Mouse (Mus musculus): Measurements from ENCODE around the gene Pla2g3.

DNA sequence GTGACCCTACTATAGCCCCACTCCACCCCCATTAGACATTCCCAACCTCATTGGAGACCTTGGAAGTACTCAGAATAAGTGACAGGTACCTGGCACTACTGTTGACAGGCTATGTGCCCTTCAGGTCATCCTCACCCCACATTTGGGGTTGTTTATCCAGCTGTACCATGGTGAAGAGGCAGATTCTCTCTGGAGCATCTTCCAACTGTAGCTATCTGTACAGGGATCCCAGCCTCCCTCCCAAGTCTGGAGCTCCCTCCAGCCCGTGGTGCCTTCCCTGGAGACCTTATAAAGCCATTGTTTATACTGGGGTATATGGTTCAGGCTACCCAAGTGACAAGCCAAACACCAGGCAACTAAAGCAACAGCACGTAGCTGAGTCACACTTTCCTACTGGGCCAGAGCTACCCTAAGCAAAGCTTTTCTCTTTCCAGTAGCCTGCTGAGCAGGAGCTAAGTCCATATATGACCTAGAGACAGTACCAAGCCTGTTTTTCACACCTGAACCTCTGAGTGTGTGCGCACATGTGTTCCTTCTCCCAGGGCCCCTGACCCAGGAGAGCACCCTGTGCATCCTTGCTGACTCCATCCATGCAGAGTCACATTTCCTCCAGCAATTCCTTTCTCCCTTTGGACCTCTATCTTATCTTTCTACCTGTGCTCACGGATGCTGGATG, 31.1 kb downstream of the Pla2g3 start:
- TF ChIP-seq CTCF (IDR thresholded peaks at IDR 0.05; ENCODE audit: low read depth, low read length) (no peak), POLR2A (IDR thresholded peaks at IDR 0.05; ENCODE audit: insufficient read depth, low read length) (no peak), EP300 (IDR thresholded peaks at IDR 0.05; ENCODE audit: insufficient read depth, low read depth, low read length) (no peak)
